Comparison of ENCODE assay signal across 18 mouse cellular contexts in genomic region chr10:18840736-18841135, GRCm38 (mm10). TPM values are rescaled to one million over a fixed set of nuclear protein-coding genes. Genes with fewer than 3 reads are reported as not detected.
DNase-seq lines count a peak whose midpoint lies in the region; ATAC-seq and TF ChIP-seq lines count a peak whose summit lies in the region.
"Had no signal": no experiment of that assay in that cellular context is flagged by ENCODE, and none has a peak within 500 bp of the region (broad histone marks: within the 10 kb centered on the region; RNA-seq: fewer than 3 reads in every experiment).

No protein-coding gene starts in this region.

- no peak overlapping the region for H3K9ac ChIP-seq in embryonic facial prominence, embryonic 11.5 days (replicated peaks; ENCODE audit: low read length)
- no peak overlapping the region for H3K9ac ChIP-seq in intestine, postnatal 0 days (ENCODE audit: low read depth, low read length)
- H3K9ac ChIP-seq in intestine, embryonic 15.5 days: no peak overlapping the region
- H3K9ac ChIP-seq in lung, postnatal 0 days (replicated peaks; ENCODE audit: low read depth): no peak overlapping the region
- H3K9ac ChIP-seq: heart, embryonic 15.5 days; hindbrain, embryonic 13.5 days; limb, embryonic 15.5 days had no signal

- DNase-seq in embryonic facial prominence, embryonic 11.5 days (ENCODE audit: low spot score): peak; percentile 17
- DNase-seq in embryonic facial prominence, embryonic 10.5 days (ENCODE audit: low spot score): no peak
- peak; percentile 27 for DNase-seq in lung, postnatal 0 days (ENCODE audit: low spot score)
- DNase-seq in lung, adult 18-20 months: no peak
- DNase-seq in thymus, postnatal 4 days: no peak
- DNase-seq: adrenal gland, adult 8-10 months; B cell, adult 2 months; kidney, adult 9 months; lung, postnatal 10 days; right cerebral cortex, postnatal 14 days had no signal

- peak; percentile 51 for TF ChIP-seq CTCF in intestine, postnatal 0 days (IDR thresholded peaks at IDR 0.05; ENCODE audit: low read depth)
- peak; percentile 44 for TF ChIP-seq CTCF in lung, postnatal 0 days (IDR thresholded peaks at IDR 0.05)
- peak; percentile 24; the same call in 1 of the 2 replicates for TF ChIP-seq CTCF in cortical plate, adult 2 months (IDR thresholded peaks at IDR 0.05; ENCODE audit: extremely low read depth, insufficient read depth, low read length)

- no peaks in the 10 kb centered on the region for H3K36me3 ChIP-seq in embryonic facial prominence, embryonic 11.5 days (replicated peaks; ENCODE audit: control insufficient read depth, insufficient read depth, low read depth, low read length)
- no peaks in the 10 kb centered on the region for H3K36me3 ChIP-seq in embryonic facial prominence, embryonic 10.5 days (replicated peaks)
- no peaks in the 10 kb centered on the region for H3K36me3 ChIP-seq in intestine, postnatal 0 days (ENCODE audit: control insufficient read depth, insufficient read depth)
- H3K36me3 ChIP-seq in intestine, embryonic 15.5 days: no peaks in the 10 kb centered on the region
- no peaks in the 10 kb centered on the region for H3K36me3 ChIP-seq in lung, postnatal 0 days (ENCODE audit: insufficient read depth, low read length)
- H3K36me3 ChIP-seq: heart, embryonic 15.5 days; hindbrain, embryonic 13.5 days; limb, embryonic 15.5 days; midbrain, embryonic 10.5 days had no signal

- no peak overlapping the region for H3K4me3 ChIP-seq in embryonic facial prominence, embryonic 11.5 days (ENCODE audit: low read depth, low read length)
- H3K4me3 ChIP-seq in embryonic facial prominence, embryonic 10.5 days: no peak overlapping the region
- no peak overlapping the region for H3K4me3 ChIP-seq in intestine, postnatal 0 days (ENCODE audit: low read depth, low read length)
- H3K4me3 ChIP-seq in intestine, embryonic 15.5 days (replicated peaks): no peak overlapping the region
- H3K4me3 ChIP-seq in lung, postnatal 0 days (ENCODE audit: low read depth, low read length): no peak overlapping the region
- H3K4me3 ChIP-seq in cortical plate, adult 2 months (ENCODE audit: insufficient read depth, low read length): no peak overlapping the region
- H3K4me3 ChIP-seq: heart, embryonic 15.5 days; hindbrain, embryonic 13.5 days; limb, embryonic 15.5 days; midbrain, embryonic 10.5 days had no signal

- WGBS in embryonic facial prominence, embryonic 11.5 days: 67% methylated on average over 4 of the region's 4 CpGs
- WGBS in embryonic facial prominence, embryonic 10.5 days: 79% methylated on average over 4 of the region's 4 CpGs
- WGBS in intestine, postnatal 0 days: 57% methylated on average over 4 of the region's 4 CpGs
- 65% methylated on average over 4 of the region's 4 CpGs for WGBS in intestine, embryonic 15.5 days
- WGBS in lung, postnatal 0 days: 58% methylated on average over 4 of the region's 4 CpGs

- no peak overlapping the region for H3K27ac ChIP-seq in embryonic facial prominence, embryonic 11.5 days (replicated peaks; ENCODE audit: low read depth, low read length)
- no peak overlapping the region for H3K27ac ChIP-seq in embryonic facial prominence, embryonic 10.5 days (replicated peaks)
- no peak overlapping the region for H3K27ac ChIP-seq in intestine, postnatal 0 days (ENCODE audit: low read depth, low read length)
- no peak overlapping the region for H3K27ac ChIP-seq in intestine, embryonic 15.5 days
- H3K27ac ChIP-seq in lung, postnatal 0 days (ENCODE audit: low read length): no peak overlapping the region
- H3K27ac ChIP-seq in cortical plate, adult 2 months (ENCODE audit: insufficient read depth, low read length): no peak overlapping the region
- H3K27ac ChIP-seq: heart, embryonic 15.5 days; hindbrain, embryonic 13.5 days; limb, embryonic 15.5 days; midbrain, embryonic 10.5 days had no signal

- TF ChIP-seq EP300 in lung, postnatal 0 days (IDR thresholded peaks at IDR 0.05): no peak

- H3K9me3 ChIP-seq in embryonic facial prominence, embryonic 11.5 days (replicated peaks; ENCODE audit: control insufficient read depth, low read length): no peaks in the 10 kb centered on the region
- no peaks in the 10 kb centered on the region for H3K9me3 ChIP-seq in embryonic facial prominence, embryonic 10.5 days
- H3K9me3 ChIP-seq in intestine, postnatal 0 days (ENCODE audit: control insufficient read depth): no peaks in the 10 kb centered on the region
- no peaks in the 10 kb centered on the region for H3K9me3 ChIP-seq in intestine, embryonic 15.5 days
- no peaks in the 10 kb centered on the region for H3K9me3 ChIP-seq in lung, postnatal 0 days (ENCODE audit: low read length)
- H3K9me3 ChIP-seq: heart, embryonic 15.5 days; hindbrain, embryonic 13.5 days; limb, embryonic 15.5 days; midbrain, embryonic 10.5 days had no signal

- TF ChIP-seq POLR2A in cortical plate, adult 2 months (IDR thresholded peaks at IDR 0.05; ENCODE audit: extremely low read depth, insufficient read depth, low read length): no peak

- H3K4me2 ChIP-seq in embryonic facial prominence, embryonic 11.5 days (ENCODE audit: low read depth, low read length): no peak overlapping the region
- no peak overlapping the region for H3K4me2 ChIP-seq in intestine, postnatal 0 days (replicated peaks; ENCODE audit: low read depth)
- H3K4me2 ChIP-seq in intestine, embryonic 15.5 days (replicated peaks): no peak overlapping the region
- no peak overlapping the region for H3K4me2 ChIP-seq in lung, postnatal 0 days (replicated peaks; ENCODE audit: low read depth, low read length)
- H3K4me2 ChIP-seq: heart, embryonic 15.5 days; hindbrain, embryonic 13.5 days; limb, embryonic 15.5 days had no signal

- peaks cover 14% of the 10 kb centered on the region for H3K27me3 ChIP-seq in embryonic facial prominence, embryonic 11.5 days (ENCODE audit: control insufficient read depth, insufficient read depth, low read length)
- peaks cover 41% of the 10 kb centered on the region for H3K27me3 ChIP-seq in embryonic facial prominence, embryonic 10.5 days (replicated peaks; ENCODE audit: low read depth, poor library complexity, severe bottlenecking)
- H3K27me3 ChIP-seq in intestine, postnatal 0 days (replicated peaks; ENCODE audit: control insufficient read depth, insufficient read depth, low read length): no peaks in the 10 kb centered on the region
- peaks cover 6% of the 10 kb centered on the region; the same call in 1 of the 2 replicates for H3K27me3 ChIP-seq in intestine, embryonic 15.5 days (replicated peaks)
- peaks cover 14% of the 10 kb centered on the region for H3K27me3 ChIP-seq in lung, postnatal 0 days (replicated peaks; ENCODE audit: insufficient read depth, low read length)
- H3K27me3 ChIP-seq: heart, embryonic 15.5 days had no signal

- H3K4me1 ChIP-seq in embryonic facial prominence, embryonic 11.5 days (ENCODE audit: control insufficient read depth, insufficient read depth, low read length): no peaks in the 10 kb centered on the region
- peaks cover 10% of the 10 kb centered on the region for H3K4me1 ChIP-seq in embryonic facial prominence, embryonic 10.5 days
- no peaks in the 10 kb centered on the region for H3K4me1 ChIP-seq in intestine, postnatal 0 days (replicated peaks; ENCODE audit: control insufficient read depth, insufficient read depth, low read length)
- H3K4me1 ChIP-seq in intestine, embryonic 15.5 days (replicated peaks): 0 out of 2 replicates have a peak, but pooled peaks cover 3% of the 10 kb centered on the region
- no peaks in the 10 kb centered on the region for H3K4me1 ChIP-seq in lung, postnatal 0 days (ENCODE audit: insufficient read depth, low read depth, low read length)
- no peaks in the 10 kb centered on the region for H3K4me1 ChIP-seq in cortical plate, adult 2 months (ENCODE audit: control insufficient read depth, insufficient read depth, low read length)

- no peak for ATAC-seq in embryonic facial prominence, embryonic 11.5 days (replicated peaks; ENCODE audit: insufficient number of reproducible peaks, low FRiP score, low TSS enrichment, low read depth)
- ATAC-seq in intestine, postnatal 0 days: no peak
- no peak for ATAC-seq in intestine, embryonic 15.5 days
- ATAC-seq in lung, postnatal 0 days: no peak

RNA-seq across cellular contexts. Expression of gene Perp, which starts 4.1 kb away (rescaled TPM):
- polyA plus RNA-seq in embryonic facial prominence, embryonic 11.5 days (2014; fragmentation: Nextera tagmentation; extraction: Ambion mirVana): 41.9 and 42.6 TPM in 2 replicates
- polyA plus RNA-seq in embryonic facial prominence, embryonic 10.5 days (2016; fragmentation: Nextera tagmentation; extraction: Ambion mirVana): 33.4 and 34.9 TPM in 2 replicates
- 223 and 244 TPM in 2 replicates for polyA plus RNA-seq in intestine, postnatal 0 days (2015; fragmentation: Nextera tagmentation; extraction: Ambion mirVana)
- polyA plus RNA-seq in intestine, embryonic 15.5 days (2015; fragmentation: Nextera tagmentation; extraction: Ambion mirVana): 47.6 and 48.4 TPM in 2 replicates
- 65.5 and 70.9 TPM in 2 replicates for polyA plus RNA-seq in lung, postnatal 0 days (2015; fragmentation: Nextera tagmentation; extraction: Ambion mirVana)
- 5.7 and 6.6 TPM in 2 replicates for polyA plus RNA-seq in cortical plate, adult 2 months (2012; rRNA removed)

RNA-seq across cellular contexts. Expression of gene Gm4922, which starts 54.1 kb away (rescaled TPM):
- not detected in 2 replicates for polyA plus RNA-seq in embryonic facial prominence, embryonic 11.5 days (2014; fragmentation: Nextera tagmentation; extraction: Ambion mirVana)
- polyA plus RNA-seq in embryonic facial prominence, embryonic 10.5 days (2016; fragmentation: Nextera tagmentation; extraction: Ambion mirVana): not detected in 2 replicates
- 0.08 and 0.10 TPM in 2 replicates for polyA plus RNA-seq in intestine, postnatal 0 days (2015; fragmentation: Nextera tagmentation; extraction: Ambion mirVana)
- 0.08 and 0.11 TPM in 2 replicates for polyA plus RNA-seq in intestine, embryonic 15.5 days (2015; fragmentation: Nextera tagmentation; extraction: Ambion mirVana)
- 0.05 and 0.08 TPM in 2 replicates for polyA plus RNA-seq in lung, postnatal 0 days (2015; fragmentation: Nextera tagmentation; extraction: Ambion mirVana)
- not detected in 2 replicates for polyA plus RNA-seq in cortical plate, adult 2 months (2012; rRNA removed)
- polyA plus RNA-seq: limb, embryonic 15.5 days; midbrain, embryonic 10.5 days; urinary bladder, adult 2 months had no signal

Comparison
In these comparisons a context has a peak if more than half of its experiments do, and no peak if none do; other contexts are left out.
1. DNase-seq: peak in embryonic facial prominence, embryonic 11.5 days (single experiment) and lung, postnatal 0 days (single experiment); none in embryonic facial prominence, embryonic 10.5 days (single experiment), lung, adult 18-20 months (0 of 2) and thymus, postnatal 4 days (single experiment).
2. Peak in every context shown above with its lines, with median percentiles within 50 percentile points of each other: CTCF ChIP-seq.